Mouse (Mus musculus) lung, postnatal 0 days (tissue): ENCODE measurements at regions not wholly inside any gene's neighbourhood (a gene's known extent, or its start where the extent isn't known, plus 50 kb on each side); places are given as distances from the start of the nearest gene placed in this dataset.

ENCODE experiments used
- ATAC-seq: fragments of 200-750 bp; cut with Nextera tagmentation; 2 replicates; pipeline ENCODE4 v1.8.0; 2017; ENCODE audit warnings: moderate library complexity
- DNase-seq: peaks from one replicate; pipeline ENCODE4 v3.0.0-alpha.2; 2016; ENCODE audit warnings: low spot score
- H3K27ac ChIP-seq: fragments of 300-500 bp; sonication (generic); 2 replicates; pipeline ENCODE4 v1.5.1; 2014; ENCODE audit warnings: antibody characterized with exemption, mild to moderate bottlenecking, low read length, mixed read lengths
- H3K27me3 ChIP-seq: fragments of 300-500 bp; sonication (generic); replicated peaks from 2 replicates; pipeline ENCODE4 v1.6.1; 2014; ENCODE audit warnings: low read length, mixed read lengths; ENCODE audit not compliant: insufficient read depth
- H3K36me3 ChIP-seq: fragments of 300-500 bp; sonication (generic); 2 replicates; pipeline ENCODE4 v1.6.1; 2014; ENCODE audit warnings: low read length, mixed read lengths; ENCODE audit not compliant: insufficient read depth
- H3K4me1 ChIP-seq: fragments of 300-500 bp; sonication (generic); 2 replicates; pipeline ENCODE4 v1.6.1; 2014; ENCODE audit warnings: antibody characterized with exemption, low read depth, low read length, mixed read lengths; ENCODE audit not compliant: insufficient read depth
- H3K4me2 ChIP-seq: fragments of 300-500 bp; sonication (generic); replicated peaks from 2 replicates; pipeline ENCODE4 v1.6.1; 2014; ENCODE audit warnings: low read depth, mild to moderate bottlenecking, low read length, moderate library complexity, mixed read lengths
- H3K4me3 ChIP-seq: fragments of 300-500 bp; sonication (generic); 2 replicates; pipeline ENCODE4 v1.5.1; 2014; ENCODE audit warnings: low read depth, low read length
- H3K9ac ChIP-seq: fragments of 300-500 bp; sonication (generic); replicated peaks from 2 replicates; pipeline ENCODE4 v1.6.1; 2014; ENCODE audit warnings: low read depth, mild to moderate bottlenecking
- H3K9me3 ChIP-seq: fragments of 300-500 bp; sonication (generic); 2 replicates; pipeline ENCODE4 v1.6.1; 2016; ENCODE audit warnings: low read length, mixed read lengths
- CTCF ChIP-seq: IDR thresholded peaks from 2 replicates; pipeline ENCODE4 v1.5.1; 2016; ENCODE audit warnings: antibody characterized with exemption, mild to moderate bottlenecking
- EP300 ChIP-seq: IDR thresholded peaks from 2 replicates; pipeline ENCODE4 v1.6.1; 2016; ENCODE audit warnings: antibody characterized with exemption, mild to moderate bottlenecking, control low read depth
- WGBS: fragments of 180-500 bp; shearing (Covaris S2); extraction: QIAGEN DNeasy Blood & Tissue Kit; methylation state at CpG from one replicate; pipeline ENCODE4 v1.1.7; 2014; 5-methylcytosine and 5-hydroxymethylcytosine counted together

DNA sequence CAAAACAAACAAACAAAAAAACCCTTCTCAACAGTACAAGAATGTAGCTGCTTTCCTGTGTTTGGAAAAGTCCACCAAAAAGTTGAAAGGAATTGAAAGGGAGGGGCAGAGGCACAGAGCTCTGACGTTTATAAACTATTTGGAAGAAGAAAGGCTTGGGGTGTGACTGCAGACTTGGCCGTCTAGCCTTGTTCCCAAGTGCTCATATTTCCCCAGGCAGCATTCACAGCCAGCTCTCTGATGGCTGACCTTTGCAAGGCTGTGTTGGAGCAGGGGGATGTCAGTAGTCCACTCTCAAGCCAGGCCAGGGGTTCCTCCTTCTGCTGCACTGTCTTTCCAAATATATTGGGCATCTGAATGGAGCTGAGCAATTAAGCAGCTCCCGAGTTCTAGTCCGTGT is 534.5 kb downstream of the 1700129C05Rik start:
- no peak for TF ChIP-seq CTCF
- no peak for TF ChIP-seq EP300
- peak; percentile 45 for DNase-seq
- H3K27ac ChIP-seq = no peak overlapping the region
- no peak overlapping the region for H3K4me3 ChIP-seq
- peak; percentile 63 for ATAC-seq
- no peak overlapping the region for H3K9ac ChIP-seq
- peaks cover 4% of the 10 kb centered on the region; the same call in 1 of the 2 replicates for H3K4me1 ChIP-seq
- H3K36me3 ChIP-seq = no peaks in the 10 kb centered on the region
- H3K9me3 ChIP-seq = no peaks in the 10 kb centered on the region
- H3K27me3 ChIP-seq = no peaks in the 10 kb centered on the region
- 44% methylated on average over 4 of the region's 4 CpGs for WGBS
- H3K4me2 ChIP-seq = no peak overlapping the region

DNA sequence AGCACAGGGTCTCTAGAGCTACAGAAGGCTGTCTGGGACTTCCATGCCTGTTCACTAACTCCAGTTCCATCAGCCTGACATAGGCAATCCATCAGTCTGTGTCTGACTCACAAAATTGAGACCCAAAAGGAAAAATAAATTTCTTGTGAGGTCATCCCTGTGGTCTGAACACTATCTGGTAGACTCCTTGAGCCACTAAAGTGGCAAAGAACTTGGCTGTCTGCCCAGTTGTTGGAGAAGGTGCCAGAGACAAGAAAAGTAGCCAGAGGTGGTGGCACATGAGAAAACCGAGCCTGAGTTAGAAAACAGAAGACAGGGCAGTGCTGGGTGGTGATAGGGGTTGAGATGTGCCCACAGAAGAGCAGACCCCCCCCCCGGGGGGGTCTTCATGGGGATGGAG is 535.0 kb downstream of the 1700129C05Rik start:
- Histone ChIP-seq H3K4me2 (no peak overlapping the region), H3K36me3 (no peaks in the 10 kb centered on the region), H3K27ac (no peak overlapping the region), H3K4me3 (no peak overlapping the region), H3K4me1 (peaks cover 4% of the 10 kb centered on the region; the same call in 1 of the 2 replicates), H3K27me3 (no peaks in the 10 kb centered on the region), H3K9ac (no peak overlapping the region), H3K9me3 (no peaks in the 10 kb centered on the region)
- no peak for TF ChIP-seq CTCF
- TF ChIP-seq EP300 = no peak
- peak; percentile 36 for DNase-seq
- peak; percentile 55 for ATAC-seq
- 30% methylated on average over 2 of the region's 2 CpGs for WGBS

DNA sequence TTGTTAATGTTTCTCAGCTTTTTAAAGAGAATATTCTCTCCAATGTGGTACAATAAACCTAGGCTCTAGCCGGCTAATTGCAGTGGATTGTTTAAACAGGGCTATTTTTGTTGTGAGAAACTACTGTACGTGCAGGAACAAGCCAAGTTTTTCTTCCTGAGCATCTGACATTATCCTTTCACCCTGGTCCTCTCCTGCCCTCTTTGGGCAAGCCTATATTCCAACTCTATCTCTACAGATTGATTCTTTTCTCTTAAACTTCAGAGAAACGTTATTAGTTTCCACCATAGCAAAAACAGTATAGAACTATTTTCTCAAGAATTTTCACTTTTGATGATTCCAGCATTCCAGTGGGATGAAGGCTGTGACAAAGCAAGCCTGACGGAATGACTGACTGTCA is 535.2 kb downstream of the Fgf9 start:
- Histone ChIP-seq H3K27ac (no peak overlapping the region), H3K36me3 (no peaks in the 10 kb centered on the region), H3K27me3 (no peaks in the 10 kb centered on the region), H3K9me3 (no peaks in the 10 kb centered on the region), H3K4me1 (peaks cover 4% of the 10 kb centered on the region; the same call in 1 of the 2 replicates), H3K9ac (no peak overlapping the region), H3K4me3 (no peak overlapping the region), H3K4me2 (no peak overlapping the region)
- no peak for TF ChIP-seq EP300
- TF ChIP-seq CTCF = peak; percentile 28
- WGBS = 57% methylated on average over 4 of the region's 4 CpGs
- DNase-seq = peak; percentile 22
- no peak for ATAC-seq

DNA sequence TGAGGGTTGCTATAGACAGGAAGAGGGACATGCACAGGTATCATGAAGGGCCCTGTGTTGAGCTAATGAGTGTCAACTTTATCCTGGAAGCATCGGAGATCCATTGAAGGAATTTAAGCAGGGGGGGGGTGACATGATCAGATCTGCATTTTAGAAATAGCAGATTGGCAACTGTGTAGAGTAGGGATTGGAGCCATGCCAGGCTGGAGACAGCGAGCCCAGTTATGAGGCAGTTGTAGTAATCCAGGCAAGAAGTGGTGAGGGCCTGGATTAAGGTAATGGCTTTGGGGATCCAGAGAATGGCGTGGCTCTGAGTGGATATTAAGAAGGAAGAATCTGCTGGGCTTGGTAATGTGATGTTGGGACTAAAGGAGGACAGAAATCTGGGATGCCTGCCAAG is 528.5 kb downstream of the Fgf9 start:
- WGBS = 76% methylated on average over 3 of the region's 3 CpGs
- no peak for ATAC-seq
- no peak overlapping the region for H3K4me3 ChIP-seq

DNA sequence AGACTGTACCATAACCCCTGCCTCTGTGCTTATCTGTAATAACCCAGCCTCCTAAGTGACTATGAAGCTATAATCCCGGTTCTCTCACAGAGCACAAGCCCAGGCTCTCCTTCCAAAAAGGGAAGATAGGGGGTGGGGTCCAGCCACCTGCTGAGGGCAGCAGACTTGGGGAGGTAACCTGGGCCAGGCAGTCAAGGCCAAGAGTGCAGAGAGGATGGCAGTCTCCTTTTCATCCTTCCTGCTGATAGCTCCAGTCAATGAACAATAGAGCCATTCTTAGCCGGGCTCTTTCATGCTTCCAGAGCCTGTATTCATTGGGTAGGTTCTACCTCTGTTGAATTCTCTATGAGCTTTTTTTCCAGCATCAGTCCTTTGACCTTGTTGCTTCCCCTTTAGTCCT is 527.5 kb downstream of the Fgf9 start:
- TF ChIP-seq EP300 (no peak), CTCF (no peak)
- no peaks in the 10 kb centered on the region for H3K27me3 ChIP-seq
- ATAC-seq (no peak), DNase-seq (no peak)
- no peaks in the 10 kb centered on the region for H3K36me3 ChIP-seq
- H3K4me2 ChIP-seq = no peak overlapping the region
- no peaks in the 10 kb centered on the region for H3K9me3 ChIP-seq
- no peaks in the 10 kb centered on the region for H3K4me1 ChIP-seq
- no peak overlapping the region for H3K27ac ChIP-seq
- H3K9ac ChIP-seq = no peak overlapping the region
- WGBS = 23% methylated on average over 2 of the region's 2 CpGs
- H3K4me3 ChIP-seq = no peak overlapping the region

More for the DNA sequence above, 528.5 kb downstream of the Fgf9 start:
- no peak overlapping the region for H3K27ac ChIP-seq
- DNase-seq = no peak
- no peaks in the 10 kb centered on the region for H3K4me1 ChIP-seq
- no peak overlapping the region for H3K4me2 ChIP-seq
- TF ChIP-seq CTCF = no peak
- TF ChIP-seq EP300 = no peak
- H3K27me3 ChIP-seq = no peaks in the 10 kb centered on the region
- no peaks in the 10 kb centered on the region for H3K36me3 ChIP-seq
- H3K9ac ChIP-seq = no peak overlapping the region
- H3K9me3 ChIP-seq = no peaks in the 10 kb centered on the region

DNA sequence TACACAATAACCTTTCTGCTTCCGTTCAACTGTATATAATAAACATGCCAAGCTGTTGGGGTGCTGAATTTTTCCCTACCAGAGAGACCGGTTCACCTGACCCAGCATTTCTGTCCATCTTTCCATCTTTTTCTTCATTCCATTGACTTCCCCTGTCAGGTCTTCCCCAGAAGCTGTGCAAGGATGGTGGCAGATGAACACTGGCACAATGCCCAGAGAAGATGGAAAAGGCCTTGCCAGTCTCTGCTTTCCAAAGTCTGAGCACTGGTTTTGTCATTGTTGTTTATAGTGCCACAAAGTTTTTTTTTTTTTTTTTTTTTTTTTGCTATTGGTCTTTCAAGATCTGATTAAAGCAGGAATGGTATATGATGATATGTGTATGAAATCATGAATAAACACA is 526.6 kb downstream of the Fgf9 start:
- TF ChIP-seq CTCF (no peak), EP300 (no peak)
- DNase-seq = no peak
- Histone ChIP-seq H3K4me1 (no peaks in the 10 kb centered on the region), H3K9ac (no peak overlapping the region), H3K4me3 (no peak overlapping the region), H3K36me3 (no peaks in the 10 kb centered on the region), H3K27ac (no peak overlapping the region), H3K9me3 (no peaks in the 10 kb centered on the region), H3K4me2 (no peak overlapping the region), H3K27me3 (no peaks in the 10 kb centered on the region)
- ATAC-seq = no peak
- 84% methylated on average over 2 of the region's 2 CpGs for WGBS

DNA sequence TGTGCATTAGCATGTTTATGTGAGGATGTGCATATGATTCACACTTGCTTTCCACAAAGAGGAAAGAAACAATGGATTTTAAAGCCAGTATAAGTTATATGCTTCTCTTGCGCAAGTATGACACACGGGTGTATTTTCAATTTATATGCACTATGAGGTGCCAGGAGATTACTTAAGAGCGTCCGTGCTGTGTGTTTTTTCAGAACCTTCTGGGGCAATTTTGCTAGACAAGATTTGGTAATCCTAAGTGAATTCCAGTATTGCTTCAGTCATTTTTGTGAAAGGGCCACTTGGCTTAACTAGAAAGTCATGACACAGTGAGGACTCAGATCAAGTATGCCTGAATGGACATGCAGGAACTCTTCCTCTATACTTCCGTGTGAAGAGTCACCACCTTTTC is 511.5 kb downstream of the Fgf9 start:
- Histone ChIP-seq H3K4me3 (no peak overlapping the region), H3K9ac (no peak overlapping the region), H3K36me3 (no peaks in the 10 kb centered on the region), H3K9me3 (no peaks in the 10 kb centered on the region), H3K4me2 (no peak overlapping the region), H3K4me1 (no peaks in the 10 kb centered on the region), H3K27ac (no peak overlapping the region), H3K27me3 (no peaks in the 10 kb centered on the region)
- WGBS = 80% methylated on average over 5 of the region's 5 CpGs
- ATAC-seq = no peak
- DNase-seq = peak; percentile 48
- TF ChIP-seq EP300 (no peak), CTCF (no peak)
